Mouse (Mus musculus) Patski (cell line): Measurements from ENCODE around the gene Rasgrp4. TPM values are rescaled to one million over a fixed set of nuclear protein-coding genes. Genes with fewer than 3 reads are reported as not detected.

Source experiments
- ATAC-seq: fragments of 100-300 bp; one replicate; pipeline ENCODE4 v1.8.0; 2021
- CTCF ChIA-PET: fragments of 350-600 bp; sonication (Branson Sonifier 250); formaldehyde crosslinking; loops from one replicate; lab custom pipeline; 2022; ENCODE audit warnings: inconsistent platforms; lab: Charles Lee
- POLR2A ChIA-PET: fragments of 350-600 bp; sonication (Branson Sonifier 250); formaldehyde crosslinking; loops from one replicate; lab custom pipeline; 2022; ENCODE audit warnings: antibody characterized with exemption, inconsistent platforms; lab: Charles Lee
- DNase-seq: peaks from one replicate; pipeline ENCODE4 v3.0.0-alpha.2; 2011; ENCODE audit warnings: low read depth, low spot score
- H3K27me3 ChIP-seq: fragments of 371-371 bp; one replicate; pipeline ENCODE4 v1.5.1; 2021
- CTCF ChIP-seq: fragments of 100-300 bp; IDR thresholded peaks from one replicate; pipeline ENCODE4 v1.5.1; 2021
- in situ Hi-C: fragments of 300-500 bp; cut with MboI; formaldehyde crosslinking; loops from 3 replicates; pipeline ENCODE4 v1.11.1; 2018; ENCODE audit warnings: low pct_unique_long_range_greater_than_20kb, mixed read lengths
- polyA plus RNA-seq: library from polyadenylated mRNA; unstranded; gene quantifications from one replicate; pipeline ENCODE4 v1.2.3, GENCODE M21; 2021

The Rasgrp4 gene
- 0.05 TPM for polyA plus RNA-seq

GRCm38 (mm10) chr7:29134693-29135386 is at the start of gene Rasgrp4:
TSS of gene Rasgrp4 (plus strand) at chr7:29134851.
- H3K27me3 ChIP-seq, result peaks cover 27% of the 10 kb centered on the region
- in situ Hi-C loops, result loop anchor here (5.0 kb wide), 1 partner anchor 97 kb away; the partner anchor contains the start of gene Kcnk6
- TF ChIP-seq CTCF, result no peak
- DNase-seq, result no peak
- POLR2A ChIA-PET, result no interaction called here
- no peak for ATAC-seq
- CTCF ChIA-PET, result no interaction called here

GRCm38 (mm10) chr7:29085981-29086380 is 48.7 kb upstream of the Rasgrp4 start:
- no peak for ATAC-seq
- CTCF ChIA-PET, result no interaction called here
- no peak for DNase-seq
- in situ Hi-C loops, result no loop called here
- H3K27me3 ChIP-seq, result peaks cover 52% of the 10 kb centered on the region
- no peak for TF ChIP-seq CTCF
- POLR2A ChIA-PET, result no interaction called here

GRCm38 (mm10) chr7:29086902-29087301 is 47.7 kb upstream of the Rasgrp4 start:
- ATAC-seq (no peak), DNase-seq (no peak)
- POLR2A ChIA-PET, result interaction anchor here (0.5 kb wide), 1 partner anchor 44 kb away, joined by 3 read pairs; no protein-coding TSS in a partner anchor
- TF ChIP-seq CTCF, result no peak
- CTCF ChIA-PET, result no interaction called here
- in situ Hi-C loops, result no loop called here
- peaks cover 48% of the 10 kb centered on the region for H3K27me3 ChIP-seq

- DNase-seq, result no peak
- in situ Hi-C loops, result no loop called here
- ChIA-PET CTCF (no interaction called here), POLR2A (interaction anchor here (0.6 kb wide), 1 partner anchor 451 kb away, joined by 3 read pairs; no protein-coding TSS in a partner anchor)
- peaks cover 47% of the 10 kb centered on the region for H3K27me3 ChIP-seq
- no peak for ATAC-seq
- no peak for TF ChIP-seq CTCF
These were observed 45.8 kb upstream of the Rasgrp4 start for GRCm38 (mm10) chr7:29088817-29089216.

GRCm38 (mm10) chr7:29097131-29097530 is 37.5 kb upstream of the Rasgrp4 start:
- no peak for TF ChIP-seq CTCF
- in situ Hi-C loops, result no loop called here
- CTCF ChIA-PET, result interaction anchor here (1.0 kb wide), 1 partner anchor 29 kb away, joined by 4 read pairs; no protein-coding TSS in a partner anchor
- peaks cover 7% of the 10 kb centered on the region for H3K27me3 ChIP-seq
- DNase-seq, result no peak
- no peak for ATAC-seq
- POLR2A ChIA-PET, result no interaction called here

- H3K27me3 ChIP-seq, result peaks cover 13% of the 10 kb centered on the region
- no peak for TF ChIP-seq CTCF
- ChIA-PET CTCF (no interaction called here), POLR2A (interaction anchor here (0.6 kb wide), 1 partner anchor 175 kb away, joined by 3 read pairs; no protein-coding TSS in a partner anchor)
- in situ Hi-C loops, result loop anchor here (25.0 kb wide), 1 partner anchor 436 kb away; no protein-coding TSS in a partner anchor
- no peak for DNase-seq
- no peak for ATAC-seq
These were observed 33.2 kb upstream of the Rasgrp4 start for GRCm38 (mm10) chr7:29101286-29102017.

- in situ Hi-C loops, result loop anchor here (25.0 kb wide), 1 partner anchor 428 kb away; no protein-coding TSS in a partner anchor
- ChIA-PET POLR2A (no interaction called here), CTCF (no interaction called here)
- ATAC-seq (no peak), DNase-seq (no peak)
- TF ChIP-seq CTCF, result no peak
- peaks cover 7% of the 10 kb centered on the region for H3K27me3 ChIP-seq
These were observed 25.4 kb upstream of the Rasgrp4 start for GRCm38 (mm10) chr7:29108992-29109955.

GRCm38 (mm10) chr7:29118142-29118851 is 16.4 kb upstream of the Rasgrp4 start:
- peaks cover 6% of the 10 kb centered on the region for H3K27me3 ChIP-seq
- DNase-seq, result no peak
- POLR2A ChIA-PET, result no interaction called here
- in situ Hi-C loops, result loop anchor here (25.0 kb wide), 1 partner anchor 419 kb away; no protein-coding TSS in a partner anchor
- CTCF ChIA-PET, result no interaction called here
- TF ChIP-seq CTCF, result no peak
- ATAC-seq, result no peak

GRCm38 (mm10) chr7:29119526-29119925 is 15.1 kb upstream of the Rasgrp4 start:
- DNase-seq, result no peak
- ATAC-seq, result no peak
- CTCF ChIA-PET, result no interaction called here
- no peak for TF ChIP-seq CTCF
- POLR2A ChIA-PET, result interaction anchor here (0.5 kb wide), 1 partner anchor 37 kb away, joined by 3 read pairs; the partner anchor contains the start of gene Fam98c
- peaks cover 5% of the 10 kb centered on the region for H3K27me3 ChIP-seq
- in situ Hi-C loops, result loop anchor here (25.0 kb wide), 1 partner anchor 418 kb away; no protein-coding TSS in a partner anchor
